Mouse (Mus musculus) left cerebral cortex, postnatal 25 days (tissue): ENCODE measurements at regions not wholly inside any gene's neighbourhood (a gene's known extent, or its start where the extent isn't known, plus 50 kb on each side); places are given as distances from the start of the nearest gene placed in this dataset.

Experiments used
- DNase-seq, 2 experiments: peaks; one replicate each; pipeline ENCODE4 v3.0.0; 2022; ENCODE audit warnings: low spot score in 2 of 2, mixed read lengths in 1 of 2
- intact Hi-C: fragments of 180-260 bp; cut with DNase I; formaldehyde crosslinking; loops from one replicate; pipeline ENCODE4 v1.15.1; 2025

DNA sequence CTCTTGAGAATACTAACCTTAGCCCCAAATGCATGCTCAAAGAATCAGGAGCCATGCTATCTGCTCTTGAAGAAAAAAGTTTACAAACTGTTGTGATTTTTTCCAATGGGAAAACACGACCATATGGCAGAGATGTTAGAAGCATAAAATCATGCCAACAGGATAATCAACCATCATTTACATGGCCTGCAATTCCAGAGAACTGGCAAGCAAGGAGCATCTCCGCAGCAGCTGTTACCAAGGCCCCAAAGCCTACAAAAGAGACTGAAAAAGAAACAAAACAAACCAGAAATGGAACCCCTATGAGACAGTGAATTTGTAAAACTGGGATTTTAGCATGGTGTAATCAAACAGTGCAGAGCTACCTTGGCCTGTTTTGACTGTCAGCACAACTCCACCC is 1164.2 kb upstream of the Gm10800 start:
- intact Hi-C loops = no loop called here
- DNase-seq = peak; percentile 2 to 61

DNA sequence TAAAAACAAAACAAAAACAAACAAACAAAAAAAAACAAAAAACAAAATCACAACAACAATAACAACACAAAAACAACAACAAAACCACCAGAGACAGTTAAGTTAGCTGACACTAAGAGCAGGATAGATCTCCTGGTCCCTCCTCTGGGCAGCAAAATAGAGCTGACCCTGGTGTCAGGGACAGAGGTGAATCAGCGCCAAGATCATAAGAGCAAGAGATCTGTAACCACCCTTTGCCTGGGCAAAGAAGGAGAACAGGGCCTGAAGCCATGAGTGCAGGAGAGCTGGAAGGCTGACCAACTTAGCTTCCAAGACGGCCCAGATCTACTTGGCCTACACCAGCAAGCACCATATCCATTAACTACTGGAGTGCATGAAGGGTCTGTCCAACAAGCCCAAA is 1154.6 kb upstream of the Gm10800 start:
- intact Hi-C loops = no loop called here
- DNase-seq = no peak
